Mouse (Mus musculus) midbrain, embryonic 16.5 days (tissue): ENCODE measurements around the gene Slc35e2. TPM values are rescaled to one million over a fixed set of nuclear protein-coding genes. Genes with fewer than 3 reads are reported as not detected.
A peak's percentile ranks its signal among the peaks of the same experiment; 100 is the strongest.
"Not testable (repeated sequence)": the region's sequence is repeated elsewhere in the genome, so short reads cannot be mapped to it uniquely, and the experiment has no call there.

Experiments
- ATAC-seq: fragments of 200-750 bp; cut with Nextera tagmentation; 2 replicates; pipeline ENCODE4 v1.8.0; 2017; ENCODE audit warnings: moderate TSS enrichment
- H3K27ac ChIP-seq: fragments of 300-500 bp; sonication (generic); 2 replicates; pipeline ENCODE4 v1.5.1; 2014; ENCODE audit warnings: mild to moderate bottlenecking, low read length, mixed read lengths
- H3K27me3 ChIP-seq: fragments of 300-500 bp; sonication (generic); 2 replicates; pipeline ENCODE4 v1.6.1; 2014; ENCODE audit warnings: low read depth, low read length, mixed read lengths; ENCODE audit not compliant: control insufficient read depth, insufficient read depth
- H3K36me3 ChIP-seq: fragments of 300-500 bp; sonication (generic); 2 replicates; pipeline ENCODE4 v1.6.1; 2014; ENCODE audit warnings: mild to moderate bottlenecking, low read length, moderate library complexity, mixed read lengths; ENCODE audit not compliant: control insufficient read depth, insufficient read depth
- H3K4me1 ChIP-seq: fragments of 300-500 bp; sonication (generic); 2 replicates; pipeline ENCODE4 v1.6.1; 2014; ENCODE audit warnings: mild to moderate bottlenecking, low read length, mixed read lengths; ENCODE audit not compliant: control insufficient read depth, insufficient read depth
- H3K4me2 ChIP-seq: fragments of 300-500 bp; sonication (generic); 2 replicates; pipeline ENCODE4 v1.6.1; 2014; ENCODE audit warnings: mild to moderate bottlenecking, low read length, mixed read lengths
- H3K4me3 ChIP-seq: fragments of 300-500 bp; sonication (generic); 2 replicates; pipeline ENCODE4 v1.5.1; 2014; ENCODE audit warnings: low read depth, mild to moderate bottlenecking, low read length, moderate library complexity, mixed read lengths
- H3K9ac ChIP-seq: fragments of 300-500 bp; sonication (generic); 2 replicates; pipeline ENCODE4 v1.6.1; 2014; ENCODE audit warnings: low read depth, low read length, mixed read lengths
- H3K9me3 ChIP-seq: fragments of 300-500 bp; sonication (generic); replicated peaks from 2 replicates; pipeline ENCODE4 v1.6.1; 2014; ENCODE audit warnings: mild to moderate bottlenecking, low read length, mixed read lengths; ENCODE audit not compliant: control insufficient read depth, poor library complexity, severe bottlenecking
- WGBS: fragments of 180-500 bp; shearing (Covaris S2); extraction: QIAGEN DNeasy Blood & Tissue Kit; methylation state at CpG from one replicate; pipeline ENCODE4 v1.1.7; 2014; 5-methylcytosine and 5-hydroxymethylcytosine counted together
- polyA plus RNA-seq: library from polyadenylated mRNA; unstranded; fragments of >200 nt; fragmentation: Nextera tagmentation; extraction: Ambion mirVana; gene quantifications from 2 replicates; pipeline ENCODE4 v1.2.1, GENCODE M21; 2015

The Slc35e2 gene
- polyA plus RNA-seq, 1 experiment from 2014 or later: 15.5 TPM

DNA sequence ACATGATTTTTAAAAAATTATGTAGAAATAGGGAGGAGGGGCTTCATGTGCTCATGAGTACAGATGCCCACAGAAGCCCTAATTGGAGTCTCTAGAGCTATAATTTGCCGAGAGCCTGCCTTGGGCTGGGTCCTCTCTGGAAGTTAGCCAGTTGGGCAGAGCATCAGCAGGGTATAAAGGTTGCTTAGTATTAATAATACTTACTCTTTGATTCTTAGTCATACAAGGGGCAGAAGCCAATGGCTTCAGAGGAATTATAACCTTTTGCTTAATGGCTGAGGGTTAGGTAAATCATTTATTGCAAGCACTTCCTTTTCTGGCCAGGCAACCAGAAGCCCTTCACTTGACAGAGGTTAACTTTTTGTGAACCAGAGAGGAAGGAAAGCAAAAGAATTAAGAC lies 42.3 kb downstream of the Slc35e2 start:
- H3K9ac ChIP-seq: no peak overlapping the region

DNA sequence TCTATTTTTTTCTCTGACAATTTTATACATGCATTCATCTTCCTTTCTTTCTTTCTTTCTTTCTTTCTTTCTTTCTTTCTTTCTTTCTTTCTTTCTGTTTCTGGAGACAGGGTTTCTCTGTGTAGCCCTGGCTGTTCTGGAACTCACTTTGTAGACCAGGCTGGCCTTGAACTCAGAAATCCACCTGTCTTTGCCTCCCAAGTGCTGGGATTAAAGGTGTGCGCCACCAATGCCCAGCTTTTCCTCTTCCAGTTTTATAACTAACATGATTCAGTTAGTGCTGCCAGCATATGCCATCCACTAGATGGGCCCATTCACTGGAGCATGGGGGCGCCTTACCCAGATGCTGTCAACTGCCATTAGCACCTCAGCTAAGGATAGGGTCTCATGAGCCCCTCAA lies 44.1 kb downstream of the Slc35e2 start, which contains the start of gene Gm10563:
Gene Gm10563, minus strand, starts transcription at position 101 of the 400 bp plus-strand sequence.
- not testable (repeated sequence) for H3K27me3 ChIP-seq, H3K9me3 ChIP-seq, ATAC-seq, H3K9ac ChIP-seq, H3K4me1 ChIP-seq, H3K4me2 ChIP-seq, H3K27ac ChIP-seq, H3K4me3 ChIP-seq
- 100% methylated on average over 2 of the region's 2 CpGs for WGBS
- peaks cover 49% of the 10 kb centered on the region for H3K36me3 ChIP-seq

More for the DNA sequence above, 42.3 kb downstream of the Slc35e2 start:
- no peak overlapping the region for H3K4me3 ChIP-seq
- peaks cover 46% of the 10 kb centered on the region for H3K36me3 ChIP-seq
- WGBS: 92% methylated on average over 1 of the region's 1 CpGs
- no peak overlapping the region for H3K4me2 ChIP-seq
- H3K4me1 ChIP-seq: no peaks in the 10 kb centered on the region
- no peak overlapping the region for H3K27ac ChIP-seq
- no peaks in the 10 kb centered on the region for H3K27me3 ChIP-seq
- ATAC-seq: no peak
- no peaks in the 10 kb centered on the region for H3K9me3 ChIP-seq

DNA sequence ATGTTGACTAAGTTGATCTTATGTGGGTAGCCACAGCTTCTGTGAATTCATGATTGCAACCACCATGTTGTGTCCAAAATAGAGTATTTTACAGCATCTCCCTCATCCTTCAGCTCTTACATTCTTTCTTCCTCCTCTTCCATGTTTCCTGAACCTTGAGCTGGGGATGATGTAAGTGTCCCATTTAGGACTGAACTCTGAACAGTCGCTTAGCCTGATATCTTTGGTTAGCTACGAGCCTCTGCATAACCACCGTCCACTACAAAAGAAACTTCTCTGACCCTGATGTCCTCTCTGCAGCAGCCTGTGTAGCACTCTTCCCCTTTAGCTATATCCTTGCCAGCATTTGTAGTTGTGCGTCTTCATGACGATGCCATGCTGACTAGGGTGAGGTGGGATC lies 44.5 kb downstream of the Slc35e2 start:
- WGBS: 97% methylated on average over 5 of the region's 5 CpGs
- H3K36me3 ChIP-seq: peaks cover 47% of the 10 kb centered on the region
- H3K9me3 ChIP-seq: no peaks in the 10 kb centered on the region
- ATAC-seq: no peak
- H3K4me3 ChIP-seq: no peak overlapping the region
- no peak overlapping the region for H3K4me2 ChIP-seq
- H3K9ac ChIP-seq: no peak overlapping the region
- no peaks in the 10 kb centered on the region for H3K4me1 ChIP-seq
- H3K27ac ChIP-seq: no peak overlapping the region
- peaks cover 2% of the 10 kb centered on the region; the same call in 1 of the 2 replicates for H3K27me3 ChIP-seq

- no peak overlapping the region for H3K27ac ChIP-seq
- H3K9me3 ChIP-seq: no peaks in the 10 kb centered on the region
- H3K36me3 ChIP-seq: peaks cover 34% of the 10 kb centered on the region
- 96% methylated on average over 11 of the region's 11 CpGs for WGBS
- peaks cover 30% of the 10 kb centered on the region for H3K27me3 ChIP-seq
- no peak overlapping the region for H3K4me3 ChIP-seq
- peaks cover 14% of the 10 kb centered on the region; the same call in 1 of the 2 replicates for H3K4me1 ChIP-seq
- no peak overlapping the region for H3K9ac ChIP-seq
- no peak for ATAC-seq
- no peak overlapping the region for H3K4me2 ChIP-seq
Measured at GRCm38 (mm10) chr4:155649355-155649754, 48.1 kb downstream of the Slc35e2 start.

- Histone ChIP-seq H3K9ac (no peak overlapping the region), H3K9me3 (no peaks in the 10 kb centered on the region), H3K4me3 (no peak overlapping the region), H3K27ac (no peak overlapping the region), H3K4me2 (no peak overlapping the region), H3K4me1 (peaks cover 22% of the 10 kb centered on the region; the same call in 1 of the 2 replicates), H3K36me3 (peaks cover 42% of the 10 kb centered on the region), H3K27me3 (peaks cover 53% of the 10 kb centered on the region)
- 74% methylated on average over 15 of the region's 15 CpGs for WGBS
- ATAC-seq: no peak
Measured at GRCm38 (mm10) chr4:155651553-155652269, 50.5 kb downstream of the Slc35e2 start.

DNA sequence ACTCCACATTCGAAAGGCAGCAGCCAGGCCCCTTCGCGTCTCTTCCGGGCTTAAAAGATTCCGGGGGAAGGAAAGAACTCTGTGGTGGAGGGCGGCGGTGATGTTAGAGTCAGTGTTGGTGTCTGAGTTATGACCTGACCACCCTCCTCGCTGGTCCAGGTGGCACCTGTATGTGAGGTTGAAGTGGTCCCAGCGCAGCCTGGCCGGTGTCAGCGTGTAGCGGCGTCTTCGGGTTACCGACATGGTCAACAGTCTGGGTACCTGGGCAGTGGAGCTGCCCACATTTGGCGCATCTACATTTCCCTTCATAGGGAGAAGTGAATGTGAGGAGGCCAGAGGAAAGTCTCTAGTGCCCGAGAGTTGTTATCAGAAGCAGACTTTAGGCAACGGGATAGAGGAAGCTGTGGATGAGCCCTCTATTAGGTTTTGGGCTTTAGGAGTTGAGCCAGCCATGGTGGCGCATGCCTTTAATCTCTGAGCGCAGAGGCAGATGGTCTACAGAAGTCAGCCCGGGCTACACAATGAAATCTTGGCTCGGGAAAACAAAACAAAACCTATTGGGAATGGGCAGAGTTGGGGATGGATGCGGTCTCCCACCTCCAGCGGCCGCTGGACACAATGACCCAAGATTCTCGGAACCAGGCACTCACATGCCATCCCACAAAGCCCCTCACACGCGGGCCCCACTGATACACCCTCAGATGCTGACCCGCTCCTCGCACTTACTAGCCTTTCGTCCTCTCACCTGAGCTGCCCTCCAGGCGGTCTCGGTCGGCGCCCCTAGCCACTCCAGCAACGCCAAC lies 51.3 kb downstream of the Slc35e2 start:
- Histone ChIP-seq H3K9me3 (no peaks in the 10 kb centered on the region), H3K4me3 (peak overlapping the region; percentile 30), H3K4me2 (peak overlapping the region; percentile 64), H3K9ac (peak overlapping the region; percentile 63), H3K27me3 (peaks cover 54% of the 10 kb centered on the region), H3K27ac (no peak overlapping the region), H3K36me3 (peaks cover 43% of the 10 kb centered on the region), H3K4me1 (peaks cover 22% of the 10 kb centered on the region; the same call in 1 of the 2 replicates)
- WGBS: 17% methylated on average over 36 of the region's 36 CpGs
- peak; percentile 7; the same call in 1 of the 2 replicates for ATAC-seq

DNA sequence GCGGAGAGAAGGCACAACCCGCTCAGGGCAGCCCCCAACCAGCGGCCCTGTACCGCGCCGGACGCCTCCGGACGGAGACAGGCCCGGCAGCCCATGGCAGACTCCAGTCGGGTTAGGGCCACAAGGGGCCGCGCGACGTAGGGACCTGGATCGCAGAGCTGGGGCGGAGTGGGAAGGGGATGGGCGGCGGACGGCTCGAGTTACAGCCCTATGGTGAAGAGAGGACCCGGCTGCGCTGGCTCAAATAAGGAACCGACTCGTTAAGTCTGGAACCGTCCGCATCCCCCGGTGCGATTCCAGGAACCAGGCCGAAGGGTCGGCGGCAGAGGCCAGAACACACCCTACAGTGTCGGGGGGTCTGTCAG lies 51.9 kb downstream of the Slc35e2 start, which contains the start of gene Mmp23:
Gene Mmp23, minus strand, starts transcription at position 299 of the 365 bp plus-strand sequence.
- Histone ChIP-seq H3K9me3 (no peaks in the 10 kb centered on the region), H3K27me3 (peaks cover 54% of the 10 kb centered on the region), H3K4me3 (peak within 1 kb of the TSS; percentile 30), H3K27ac (no peak within 1 kb of the TSS), H3K36me3 (peaks cover 40% of the 10 kb centered on the region), H3K4me2 (peak within 1 kb of the TSS; percentile 64), H3K9ac (peak within 1 kb of the TSS; percentile 63), H3K4me1 (peaks cover 22% of the 10 kb centered on the region; the same call in 1 of the 2 replicates)
- under 1% methylated on average over 33 of the region's 33 CpGs for WGBS
- ATAC-seq: peak; percentile 42

GRCm38 (mm10) chr4:155653451-155654182 lies 52.4 kb downstream of the Slc35e2 start:
- 2% methylated on average over 31 of the region's 31 CpGs for WGBS
- H3K9ac ChIP-seq: peak overlapping the region; percentile 63
- no peaks in the 10 kb centered on the region for H3K9me3 ChIP-seq
- no peak overlapping the region for H3K27ac ChIP-seq
- H3K4me2 ChIP-seq: peak overlapping the region; percentile 64
- H3K36me3 ChIP-seq: peaks cover 38% of the 10 kb centered on the region
- peak overlapping the region; percentile 30 for H3K4me3 ChIP-seq
- peaks cover 22% of the 10 kb centered on the region; the same call in 1 of the 2 replicates for H3K4me1 ChIP-seq
- H3K27me3 ChIP-seq: peaks cover 54% of the 10 kb centered on the region
- no peak for ATAC-seq
